Mouse (Mus musculus) heart, adult 2 months (tissue): ENCODE data around the gene Ptcra. TPM values are rescaled to one million over a fixed set of nuclear protein-coding genes. Genes with fewer than 3 reads are reported as not detected.
A peak's percentile ranks its signal among the peaks of the same experiment; 100 is the strongest.

Experiments
- DNase-seq, 2 experiments: peaks; one replicate each; pipeline ENCODE4 v3.0.0; 2021
- H3K27ac ChIP-seq: fragments of 200-600 bp; 2 replicates; pipeline ENCODE4 v1.8.1; 2022
- H3K27me3 ChIP-seq: fragments of 200-500 bp; 2 replicates; pipeline ENCODE4 v1.6.1; 2012; ENCODE audit warnings: mild to moderate bottlenecking, low read length, inconsistent platforms, mixed read lengths; ENCODE audit not compliant: control insufficient read depth, insufficient read depth
- H3K36me3 ChIP-seq: fragments of 200-500 bp; 2 replicates; pipeline ENCODE4 v1.6.1; 2012; ENCODE audit warnings: low read length, inconsistent platforms; ENCODE audit not compliant: control insufficient read depth, insufficient read depth
- H3K4me1 ChIP-seq: fragments of 200-500 bp; 2 replicates; pipeline ENCODE4 v1.6.1; 2011; ENCODE audit warnings: low read length; ENCODE audit not compliant: control insufficient read depth, insufficient read depth
- H3K4me3 ChIP-seq: fragments of 200-600 bp; 2 replicates; pipeline ENCODE4 v1.8.1; 2022
- H3K79me2 ChIP-seq: fragments of 200-500 bp; replicated peaks from 2 replicates; pipeline ENCODE4 v1.6.1; 2012; ENCODE audit warnings: mild to moderate bottlenecking, inconsistent platforms, low read length, moderate library complexity, mixed read lengths; ENCODE audit not compliant: control insufficient read depth, insufficient read depth
- H3K9ac ChIP-seq: fragments of 200-500 bp; 2 replicates; pipeline ENCODE4 v1.6.1; 2012; ENCODE audit warnings: low read depth, mild to moderate bottlenecking, control low read depth, inconsistent platforms, low read length, mixed read lengths
- CTCF ChIP-seq: fragments of 200-600 bp; IDR thresholded peaks from 2 replicates; pipeline ENCODE4 v1.8.1; 2022; ENCODE audit warnings: antibody characterized with exemption, mild to moderate bottlenecking, moderate library complexity
- EP300 ChIP-seq: fragments of 200-500 bp; IDR thresholded peaks from 2 replicates; pipeline ENCODE4 v1.6.1; 2011; ENCODE audit warnings: low read depth, low read length, control low read depth; ENCODE audit not compliant: insufficient read depth
- POLR2A ChIP-seq: fragments of 200-500 bp; IDR thresholded peaks from 2 replicates; pipeline ENCODE4 v1.6.1; 2011; ENCODE audit warnings: mild to moderate bottlenecking, low read depth, low read length, control low read depth; ENCODE audit not compliant: insufficient read depth
- WGBS: fragments of 180-500 bp; shearing (Covaris S2); methylation state at CpG from one replicate; pipeline ENCODE4 v1.1.7; 2018; 5-methylcytosine and 5-hydroxymethylcytosine counted together
- intact Hi-C: fragments of 180-260 bp; cut with DNase I; formaldehyde crosslinking; loops from one replicate; pipeline ENCODE4 v1.15.1; 2025
- polyA plus RNA-seq: library from polyadenylated mRNA; depleted of rRNA; stranded (reverse); fragments of >200 nt; gene quantifications from 2 replicates; pipeline ENCODE4 v1.2.3, GENCODE M21; 2012; rRNA removed
- total RNA-seq, 2 experiments: library from RNA; stranded (reverse); gene quantifications; 2 replicates each; pipeline ENCODE4 v1.2.3; 2021

Ptcra gene
- total and polyA plus RNA-seq, 3 experiments: 0.08 TPM; not detected in 2

DNA sequence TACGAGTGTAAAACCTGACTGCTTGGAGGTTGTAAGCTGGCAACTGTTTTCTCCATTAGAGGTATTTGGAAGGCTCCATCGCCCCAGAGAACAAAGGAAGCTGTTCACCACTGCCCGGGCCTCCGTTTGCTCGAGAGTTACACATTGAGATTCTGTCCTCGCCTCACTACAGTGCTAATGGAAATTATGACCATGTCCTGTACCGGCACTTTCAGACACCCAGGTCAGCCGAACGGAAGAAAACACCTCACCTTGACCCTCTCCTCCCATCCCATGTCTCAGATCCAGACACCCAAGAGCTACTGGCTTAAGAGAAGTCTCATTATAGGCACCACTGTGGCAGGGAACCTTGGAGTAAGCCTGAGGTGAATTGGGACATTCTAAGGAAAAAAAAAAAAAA, 49.7 kb downstream of the Ptcra start:
- Histone ChIP-seq H3K9ac (no peak overlapping the region), H3K79me2 (peaks cover 2% of the 10 kb centered on the region; the same call in 1 of the 2 replicates), H3K4me3 (no peak overlapping the region), H3K27ac (no peak overlapping the region), H3K27me3 (no peaks in the 10 kb centered on the region), H3K4me1 (peaks cover 1% of the 10 kb centered on the region; the same call in 1 of the 2 replicates), H3K36me3 (0 out of 2 replicates have a peak, but pooled peaks cover 2% of the 10 kb centered on the region)
- intact Hi-C loops: loop anchor here (2.0 to 5.0 kb wide), 3 partner anchors 33 to 162 kb away; partner anchors contain the start of genes Cnpy3 and Klhdc3
- WGBS: 64% methylated on average over 9 of the region's 9 CpGs
- no peak for TF ChIP-seq POLR2A
- TF ChIP-seq EP300: no peak
- TF ChIP-seq CTCF: no peak
- no peak for DNase-seq

DNA sequence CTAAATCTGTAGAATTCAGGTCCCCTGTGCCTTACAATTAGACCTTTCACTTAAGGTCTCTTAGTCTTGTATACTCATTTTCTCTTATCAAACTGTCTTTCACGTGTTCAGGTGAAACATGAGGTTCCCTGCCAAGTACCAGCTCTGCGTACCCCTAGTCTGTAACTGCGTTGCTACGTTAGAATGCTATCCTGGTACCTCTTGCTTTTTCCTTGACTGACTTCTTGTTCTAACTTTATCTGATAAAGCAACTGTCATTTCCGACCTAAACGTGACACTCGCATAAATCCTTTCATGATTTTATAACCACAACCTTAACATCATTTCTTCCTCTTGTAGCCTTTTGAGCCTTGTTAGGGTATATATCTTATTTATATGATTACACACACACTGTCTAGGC, 51.1 kb downstream of the Ptcra start:
- H3K4me3 ChIP-seq: peak overlapping the region; percentile 75
- TF ChIP-seq POLR2A (no peak), CTCF (no peak), EP300 (no peak)
- H3K4me1 ChIP-seq: peaks cover 1% of the 10 kb centered on the region; the same call in 1 of the 2 replicates
- peaks cover 2% of the 10 kb centered on the region; the same call in 1 of the 2 replicates for H3K79me2 ChIP-seq
- H3K27ac ChIP-seq: peak overlapping the region; percentile 86
- WGBS: 25% methylated on average over 7 of the region's 7 CpGs
- intact Hi-C loops: loop anchor here (2.0 to 5.0 kb wide), 3 partner anchors 32 to 160 kb away; partner anchors contain the start of genes Cnpy3 and Klhdc3
- 0 out of 2 replicates have a peak, but pooled peaks cover 2% of the 10 kb centered on the region for H3K36me3 ChIP-seq
- no peak overlapping the region; the same call in 1 of the 2 replicates for H3K9ac ChIP-seq
- no peaks in the 10 kb centered on the region for H3K27me3 ChIP-seq
- DNase-seq: no peak

DNA sequence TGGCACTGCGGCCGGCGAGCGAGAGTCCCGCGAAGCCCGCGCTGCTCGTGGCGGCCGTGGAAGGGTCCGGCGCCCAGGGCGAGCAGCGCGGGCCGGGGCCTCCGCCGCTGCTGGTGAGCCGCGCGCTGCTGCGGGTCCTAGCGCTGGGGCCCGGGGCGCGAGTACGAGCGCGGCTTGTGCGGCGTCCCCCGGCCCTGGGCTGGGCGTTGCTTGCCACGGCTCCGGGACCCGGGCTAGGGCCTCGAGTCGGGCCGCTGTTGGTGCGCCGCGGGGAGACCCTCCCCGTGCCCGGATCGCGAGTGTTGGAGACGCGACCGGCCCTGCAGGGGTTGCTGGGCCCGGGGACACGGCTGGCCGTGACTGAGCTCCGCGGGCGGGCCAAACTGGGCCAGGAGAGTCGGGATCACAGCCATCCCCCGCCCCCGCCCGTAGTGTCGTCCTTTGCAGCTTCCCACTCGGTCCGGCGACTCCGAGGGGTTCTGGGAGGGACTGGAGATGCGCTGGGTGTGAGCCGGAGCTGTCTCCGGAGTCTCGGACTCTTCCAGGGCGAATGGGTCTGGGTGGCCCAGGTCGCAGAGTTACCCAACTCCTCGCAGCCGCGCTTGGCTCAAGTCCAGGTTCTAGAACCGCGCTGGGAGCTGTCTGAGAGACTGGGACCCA, 51.8 kb downstream of the Ptcra start:
- intact Hi-C loops: loop anchor here (2.0 to 5.0 kb wide), 4 partner anchors 31 to 159 kb away; partner anchors contain the start of genes Cnpy3 and Klhdc3
- peak overlapping the region; percentile 98 for H3K9ac ChIP-seq
- under 1% methylated on average over 67 of the region's 76 CpGs for WGBS
- peak overlapping the region; percentile 75 for H3K4me3 ChIP-seq
- peak; percentile 60 to 62 for DNase-seq
- no peak for TF ChIP-seq EP300
- no peak for TF ChIP-seq POLR2A
- no peak for TF ChIP-seq CTCF
- H3K27me3 ChIP-seq: no peaks in the 10 kb centered on the region
- peaks cover 3% of the 10 kb centered on the region for H3K4me1 ChIP-seq
- H3K27ac ChIP-seq: peak overlapping the region; percentile 86
- 0 out of 2 replicates have a peak, but pooled peaks cover 2% of the 10 kb centered on the region for H3K36me3 ChIP-seq
- peaks cover 2% of the 10 kb centered on the region; the same call in 1 of the 2 replicates for H3K79me2 ChIP-seq

DNA sequence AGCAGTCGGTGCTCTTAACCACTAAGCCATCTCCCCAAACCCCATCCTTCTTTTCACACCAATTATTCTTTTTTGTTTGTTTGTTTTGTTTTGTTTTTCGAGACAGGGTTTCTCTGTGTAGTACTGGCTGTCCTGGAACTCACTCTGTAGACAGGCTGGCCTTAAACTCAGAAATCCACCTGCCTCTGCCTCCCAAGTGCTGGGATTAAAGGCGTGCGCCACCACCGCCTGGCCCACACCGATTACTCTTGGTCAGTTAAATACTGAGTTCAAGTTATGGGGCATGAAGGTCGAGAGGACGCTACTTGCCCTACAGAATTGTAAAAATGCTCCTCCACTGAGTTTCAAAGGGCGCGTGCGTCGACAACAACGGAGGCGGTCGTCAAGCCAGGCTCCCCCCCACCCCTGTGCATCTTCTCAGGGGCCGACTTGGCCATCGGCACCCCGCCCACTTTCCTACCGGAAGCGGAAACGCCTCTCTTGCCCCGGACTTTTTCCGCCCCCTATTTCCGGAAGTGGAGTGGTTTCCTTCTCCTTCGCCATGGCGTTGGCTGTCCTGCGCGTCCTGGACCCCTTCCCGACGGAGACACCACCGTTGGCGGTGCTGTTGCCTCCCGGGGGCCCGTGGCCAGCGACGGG, 52.4 kb downstream of the Ptcra start, which contains the start of gene Pex6:
Gene Pex6 (plus strand): TSS at position 505 of the 639 bp plus-strand sequence.
- peak within 1 kb of the TSS; percentile 98 for H3K9ac ChIP-seq
- H3K4me3 ChIP-seq: peak within 1 kb of the TSS; percentile 75
- H3K4me1 ChIP-seq: peaks cover 3% of the 10 kb centered on the region
- 0 out of 2 replicates have a peak, but pooled peaks cover 2% of the 10 kb centered on the region for H3K36me3 ChIP-seq
- 7% methylated on average over 28 of the region's 36 CpGs for WGBS
- peaks cover 2% of the 10 kb centered on the region; the same call in 1 of the 2 replicates for H3K79me2 ChIP-seq
- TF ChIP-seq CTCF (no peak), EP300 (0 out of 2 replicates have a peak, but pooled peaks have one; percentile 57), POLR2A (peak; percentile 89)
- intact Hi-C loops: loop anchor here (2.0 to 5.0 kb wide), 3 partner anchors 41 to 159 kb away; partner anchors contain the start of gene Cnpy3
- peak; percentile 93 to 94 for DNase-seq
- no peaks in the 10 kb centered on the region for H3K27me3 ChIP-seq
- H3K27ac ChIP-seq: peak within 1 kb of the TSS; percentile 86

DNA sequence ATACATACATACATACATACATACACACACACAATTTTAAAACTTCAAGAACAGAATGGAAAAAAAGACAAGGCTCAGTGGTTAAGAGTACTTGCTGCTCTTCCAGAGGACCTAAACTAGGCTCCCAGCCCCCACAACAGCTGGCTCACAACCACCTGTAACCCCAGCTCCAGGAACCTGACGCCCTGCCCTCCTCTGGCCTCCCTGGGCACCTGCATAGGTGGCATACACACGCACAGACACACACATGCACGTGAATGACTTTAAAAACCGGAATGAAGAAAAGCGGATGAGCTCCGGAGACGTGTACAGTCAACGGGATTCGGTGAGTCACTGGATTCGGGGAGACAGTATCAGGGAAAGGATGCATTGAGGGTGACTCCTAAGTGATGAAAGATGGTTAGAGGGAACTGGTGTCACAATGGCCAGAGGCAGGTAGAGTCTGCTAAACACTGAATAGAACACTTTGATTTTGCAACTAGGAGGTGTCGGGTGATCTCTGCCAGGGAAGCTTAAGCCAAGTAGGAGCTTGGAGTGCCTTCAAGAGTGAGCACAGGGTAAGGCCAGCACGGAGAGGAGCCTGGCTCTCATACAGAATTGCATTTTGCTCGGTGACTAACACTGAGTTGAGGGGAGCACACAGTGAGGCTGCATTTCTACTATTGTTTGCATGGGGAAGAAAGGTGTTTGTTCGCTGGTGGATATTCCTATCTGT, 57.0 kb downstream of the Ptcra start:
- Histone ChIP-seq H3K4me1 (peaks cover 9% of the 10 kb centered on the region), H3K4me3 (no peak overlapping the region), H3K36me3 (no peaks in the 10 kb centered on the region), H3K9ac (no peak overlapping the region), H3K79me2 (0 out of 2 replicates have a peak, but pooled peaks cover 3% of the 10 kb centered on the region), H3K27ac (no peak overlapping the region), H3K27me3 (no peaks in the 10 kb centered on the region)
- intact Hi-C loops: loop anchor here (10.0 kb wide), 1 partner anchor 382 kb away; the partner anchor contains the start of gene Abcc10
- 85% methylated on average over 14 of the region's 14 CpGs for WGBS
- TF ChIP-seq CTCF: no peak
- no peak for TF ChIP-seq POLR2A
- TF ChIP-seq EP300: no peak
- peak in 1 of 2 experiments; percentile 67 for DNase-seq

Other genes starting within 250 kb of the Ptcra start
- 10 to 100 TPM; 21.6 to 21.9 TPM for gene Cul9, start 217.3 kb downstream of the Ptcra start, total RNA-seq
- 20.1 and 22.7 TPM in 2 replicates for gene Cul9, start 217.3 kb downstream of the Ptcra start, polyA plus RNA-seq
- 100 to 1,000 TPM in 1 of 2 experiments, 10 to 100 TPM in 1; 91.5 to 106 TPM for gene Srf, start 207.5 kb downstream of the Ptcra start, total RNA-seq
- gene Srf, start 207.5 kb downstream of the Ptcra start, polyA plus RNA-seq: 223 and 227 TPM in 2 replicates
- 1 to 10 TPM; 2.6 TPM for gene Ptk7, start 134.2 kb downstream of the Ptcra start, total RNA-seq
- 2.8 and 3.1 TPM in 2 replicates for gene Ptk7, start 134.2 kb downstream of the Ptcra start, polyA plus RNA-seq
- 10 to 100 TPM; 23.5 to 25.7 TPM for gene Klc4, start 117.7 kb downstream of the Ptcra start, total RNA-seq
- 20.9 and 22.3 TPM in 2 replicates for gene Klc4, start 117.7 kb downstream of the Ptcra start, polyA plus RNA-seq
- gene Mrpl2, start 117.5 kb downstream of the Ptcra start, total RNA-seq: 100 to 1,000 TPM; 112 to 132 TPM
- gene Mrpl2, start 117.5 kb downstream of the Ptcra start, polyA plus RNA-seq: 71.5 and 87.8 TPM in 2 replicates
- 10 to 100 TPM; 16.8 to 18.4 TPM for gene Cul7, start 113.4 kb downstream of the Ptcra start, total RNA-seq
- gene Cul7, start 113.4 kb downstream of the Ptcra start, polyA plus RNA-seq: 23.4 and 24.7 TPM in 2 replicates
- 10 to 100 TPM; 10.7 to 11.3 TPM for gene Rrp36, start 89.4 kb downstream of the Ptcra start, total RNA-seq
- gene Rrp36, start 89.4 kb downstream of the Ptcra start, polyA plus RNA-seq: 19.4 and 24.3 TPM in 2 replicates
- 10 to 100 TPM; 45.4 to 50.3 TPM for gene Mea1, start 84.9 kb downstream of the Ptcra start, total RNA-seq
- gene Mea1, start 84.9 kb downstream of the Ptcra start, polyA plus RNA-seq: 35.3 and 37.8 TPM in 2 replicates
- 10 to 100 TPM; 57.3 to 68.9 TPM for gene Klhdc3, start 82.8 kb downstream of the Ptcra start, total RNA-seq
- 91.8 and 105 TPM in 2 replicates for gene Klhdc3, start 82.8 kb downstream of the Ptcra start, polyA plus RNA-seq
- gene Ppp2r5d, start 58.6 kb downstream of the Ptcra start, total RNA-seq: 10 to 100 TPM; 28.1 to 32.0 TPM
- gene Ppp2r5d, start 58.6 kb downstream of the Ptcra start, polyA plus RNA-seq: 30.8 and 40.6 TPM in 2 replicates
- gene Pex6, start 52.2 kb downstream of the Ptcra start, total RNA-seq: 10 to 100 TPM; 33.4 to 36.5 TPM
- gene Pex6, start 52.2 kb downstream of the Ptcra start, polyA plus RNA-seq: 33.7 and 34.1 TPM in 2 replicates
- gene Gnmt, start 34.5 kb downstream of the Ptcra start, total RNA-seq: 1 to 10 TPM; 2.8 to 4.4 TPM
- 3.3 and 5.1 TPM in 2 replicates for gene Gnmt, start 34.5 kb downstream of the Ptcra start, polyA plus RNA-seq
- gene Cnpy3, start 11.5 kb downstream of the Ptcra start, total RNA-seq: 10 to 100 TPM; 19.8 to 21.5 TPM
- 19.7 and 20.7 TPM in 2 replicates for gene Cnpy3, start 11.5 kb downstream of the Ptcra start, polyA plus RNA-seq
- gene 2310039H08Rik, start 8.9 kb upstream of the Ptcra start, total RNA-seq: 10 to 100 TPM; 22.6 to 30.4 TPM
- gene 2310039H08Rik, start 8.9 kb upstream of the Ptcra start, polyA plus RNA-seq: 43.6 and 45.4 TPM in 2 replicates
- gene Rpl7l1, start 19.0 kb upstream of the Ptcra start, total RNA-seq: 10 to 100 TPM; 54.0 TPM
- gene Rpl7l1, start 19.0 kb upstream of the Ptcra start, polyA plus RNA-seq: 19.4 and 41.8 TPM in 2 replicates
- gene Bicral, start 94.8 kb upstream of the Ptcra start, total RNA-seq: 10 to 100 TPM; 12.3 to 15.7 TPM
- gene Bicral, start 94.8 kb upstream of the Ptcra start, polyA plus RNA-seq: 7.4 and 9.6 TPM in 2 replicates
- 10 to 100 TPM; 16.3 TPM for gene Tbcc, start 127.0 kb upstream of the Ptcra start, total RNA-seq
- 12.7 and 13.3 TPM in 2 replicates for gene Tbcc, start 127.0 kb upstream of the Ptcra start, polyA plus RNA-seq
- not detected for gene Prph2, start 146.7 kb upstream of the Ptcra start, total RNA-seq
- not detected in 2 replicates for gene Prph2, start 146.7 kb upstream of the Ptcra start, polyA plus RNA-seq
- gene Ubr2, start 246.8 kb upstream of the Ptcra start, total RNA-seq: 10 to 100 TPM; 63.9 to 86.1 TPM
- gene Ubr2, start 246.8 kb upstream of the Ptcra start, polyA plus RNA-seq: 29.8 and 46.1 TPM in 2 replicates